Mouse (Mus musculus): ENCODE results near the gene Fam117a.

DNA sequence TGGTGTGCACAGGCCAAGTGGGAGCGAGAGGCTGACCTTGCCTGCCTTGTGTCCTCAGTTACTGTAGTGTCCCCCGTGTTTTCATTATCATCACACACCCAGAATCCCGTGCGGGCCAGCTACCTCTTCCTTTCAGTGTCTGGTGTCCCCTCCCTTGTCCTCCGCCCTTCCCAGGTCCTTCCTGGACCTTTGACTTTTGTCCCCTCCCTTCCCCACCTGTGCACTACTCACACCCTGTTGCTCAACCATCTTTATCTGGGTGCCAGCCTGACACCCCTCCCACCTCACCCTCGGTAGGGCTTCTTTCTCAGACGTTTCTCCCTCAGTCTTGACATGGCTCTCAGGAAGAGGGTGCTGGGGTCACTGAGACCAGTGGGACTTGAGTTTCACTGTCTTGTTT is 50.5 kb downstream of the Fam117a start:
- TF ChIP-seq POLR2A (IDR thresholded peaks at IDR 0.05; ENCODE audit: low read depth, low read length) (no peak), CTCF (conservative IDR thresholded peaks at IDR 0.05; ENCODE audit: insufficient read depth, insufficient read length, low read depth, low read length) (no peak)

All from kidney, adult 2 months (tissue).